Mouse (Mus musculus) frontal cortex, postnatal 14 days (tissue): Measurements from ENCODE around the gene Tmem82.

Source experiments
- DNase-seq, 2 experiments: peaks; one replicate each; pipeline ENCODE4 v3.0.0; 2022; ENCODE audit warnings: low spot score in 2 of 2

Gene Tmem82

GRCm38 (mm10) chr4:141641353-141641771 lies 22.9 kb upstream of the Tmem82 start:
- no peak for DNase-seq

- DNase-seq = no peak
Measured at GRCm38 (mm10) chr4:141639474-141639873, 21.0 kb upstream of the Tmem82 start.

- no peak for DNase-seq
Measured at GRCm38 (mm10) chr4:141636693-141637092, 18.3 kb upstream of the Tmem82 start.

- no peak for DNase-seq
Measured at GRCm38 (mm10) chr4:141635991-141636390, 17.6 kb upstream of the Tmem82 start.

GRCm38 (mm10) chr4:141632111-141632873 lies 13.9 kb upstream of the Tmem82 start:
- DNase-seq = no peak

DNA sequence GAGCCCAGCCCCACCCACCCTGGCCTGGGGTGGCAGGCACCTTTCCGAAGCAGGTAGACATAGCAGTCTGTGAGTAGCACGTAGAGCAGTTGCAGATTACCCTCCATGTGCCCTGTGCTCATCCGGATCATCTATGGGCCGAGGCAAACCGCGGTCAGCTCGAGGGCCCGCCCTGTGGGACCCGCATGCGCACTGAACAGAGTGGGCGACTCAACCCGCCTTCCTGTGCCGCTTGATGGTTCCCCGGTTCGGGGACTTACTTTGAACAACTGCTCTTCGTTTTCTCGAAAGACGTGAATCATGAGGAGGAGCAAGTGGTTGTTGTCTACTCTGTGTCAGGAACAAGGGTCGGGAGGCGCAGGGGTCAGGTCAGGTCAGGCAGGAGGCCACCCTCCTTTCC lies 12.8 kb upstream of the Tmem82 start:
- DNase-seq = no peak

GRCm38 (mm10) chr4:141630021-141630420 lies 11.6 kb upstream of the Tmem82 start:
- DNase-seq = no peak

GRCm38 (mm10) chr4:141628661-141629060 lies 10.2 kb upstream of the Tmem82 start:
- no peak for DNase-seq

- DNase-seq = no peak
Measured at GRCm38 (mm10) chr4:141627502-141627901, 9.1 kb upstream of the Tmem82 start.

GRCm38 (mm10) chr4:141625774-141626550 lies 7.5 kb upstream of the Tmem82 start:
- no peak for DNase-seq

- no peak for DNase-seq
Measured at GRCm38 (mm10) chr4:141624983-141625773, 6.7 kb upstream of the Tmem82 start.

- DNase-seq = no peak
Measured at GRCm38 (mm10) chr4:141624134-141624533, 5.7 kb upstream of the Tmem82 start.

DNA sequence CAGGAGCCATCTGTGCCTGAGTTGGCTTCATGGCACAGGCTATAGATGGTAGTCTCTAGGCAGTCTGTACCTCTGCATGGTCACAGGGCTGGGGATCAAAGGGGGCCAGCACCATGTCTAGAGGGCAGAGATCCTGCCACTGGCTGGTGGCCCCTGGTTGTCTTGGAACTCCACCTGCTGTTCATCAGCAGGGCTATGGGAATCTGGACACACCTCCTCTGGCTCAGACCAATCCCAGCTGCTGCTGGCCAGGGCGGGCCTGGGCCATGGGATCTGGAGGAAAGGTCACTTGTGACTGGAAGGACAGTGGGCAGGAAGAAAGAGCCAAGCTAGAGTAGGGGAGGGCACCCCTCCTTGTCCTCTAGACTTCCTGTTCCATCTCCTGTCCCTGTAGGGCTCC lies 5.2 kb upstream of the Tmem82 start, which contains the start of gene Slc25a34:
Gene Slc25a34 (minus strand): TSS at position 156 of the 400 bp plus-strand sequence.
- DNase-seq = no peak

GRCm38 (mm10) chr4:141623037-141623436 lies 4.6 kb upstream of the Tmem82 start:
- DNase-seq = no peak

- no peak for DNase-seq
Measured at GRCm38 (mm10) chr4:141622580-141622979, 4.1 kb upstream of the Tmem82 start.

DNA sequence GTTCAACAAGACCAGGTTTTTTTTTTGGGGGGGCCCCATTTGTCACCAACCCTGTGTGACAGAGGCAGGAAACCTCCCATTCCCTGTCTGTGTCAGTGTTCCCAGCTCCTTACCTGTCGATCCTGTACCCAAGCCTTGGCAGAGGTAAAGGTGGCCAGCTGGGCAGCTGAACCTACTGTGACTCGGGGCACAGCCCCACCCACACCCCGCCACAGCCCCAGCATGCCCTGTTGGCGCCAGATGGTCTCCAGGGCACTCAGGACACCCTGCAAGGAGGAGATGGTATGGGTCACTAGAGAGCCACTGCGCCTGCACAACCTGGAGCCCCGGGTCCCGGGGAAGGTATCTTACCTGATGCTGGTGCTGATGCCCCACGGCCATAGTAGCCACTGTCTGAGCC lies 3.7 kb upstream of the Tmem82 start:
- no peak for DNase-seq

GRCm38 (mm10) chr4:141621297-141621696 lies 2.9 kb upstream of the Tmem82 start:
- DNase-seq = no peak

DNA sequence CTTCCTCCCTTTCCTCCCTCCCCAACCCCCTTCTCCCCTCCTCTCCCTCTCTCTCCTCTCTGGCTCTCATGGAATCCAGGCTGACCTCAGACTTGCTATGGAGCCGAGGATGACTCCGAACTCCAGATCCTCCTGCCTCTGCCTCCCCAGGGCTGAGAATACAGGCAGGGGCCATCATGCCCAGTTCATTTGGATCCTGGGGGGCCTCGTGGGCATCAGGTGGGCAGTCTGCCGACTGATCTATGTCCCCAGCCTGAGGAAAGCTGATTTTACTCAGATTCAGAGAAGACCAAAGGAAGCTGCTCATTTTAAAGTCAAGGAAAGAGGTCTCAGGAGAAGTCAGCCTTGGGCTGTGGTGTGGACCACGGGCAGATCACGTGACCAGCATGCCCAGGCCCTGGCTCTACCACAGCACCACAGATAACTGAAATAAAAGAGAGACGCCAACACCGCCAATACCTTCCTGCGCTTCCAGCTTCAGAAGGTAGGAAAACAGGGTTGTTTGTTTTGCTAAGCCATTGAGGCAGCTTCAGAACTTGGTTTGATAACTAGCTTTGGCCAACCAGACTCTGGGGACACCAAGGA lies 958 bp upstream of the Tmem82 start:
- no peak for DNase-seq

DNA sequence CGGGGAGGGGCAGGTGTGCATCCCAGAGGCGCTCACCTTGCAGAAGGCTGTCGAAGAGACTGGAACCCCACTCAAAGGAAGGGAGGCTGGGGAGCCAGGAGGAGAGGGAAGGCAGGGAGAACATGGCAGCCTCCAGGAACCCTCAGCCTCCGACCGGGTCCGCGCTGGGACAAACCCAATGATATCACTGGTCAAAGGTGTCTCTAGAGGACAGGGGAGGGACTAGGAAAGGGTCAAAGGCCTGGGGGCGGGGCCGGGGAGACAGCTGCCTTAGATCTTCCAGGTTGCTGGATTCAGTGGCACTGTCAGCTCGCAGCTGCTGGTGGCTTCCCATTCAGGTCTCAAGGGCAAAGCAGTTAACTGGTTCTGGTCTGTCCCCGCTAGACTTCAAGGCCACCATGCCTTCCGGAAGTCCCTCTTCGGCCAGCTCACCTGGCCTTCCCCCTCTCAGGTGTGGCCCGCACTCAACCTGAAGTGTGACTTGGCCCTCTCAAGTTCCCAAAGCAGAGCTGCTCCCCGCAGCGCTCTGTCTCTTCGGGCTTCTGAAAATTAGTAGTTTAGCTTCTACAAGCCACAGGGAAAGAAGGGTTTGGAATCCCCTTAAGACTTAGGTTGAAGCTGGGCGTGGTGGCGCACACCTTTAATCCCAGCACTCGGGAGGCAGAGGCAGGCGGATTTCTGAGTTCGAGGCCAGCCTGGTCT lies 419 bp downstream of the Tmem82 start:
- no peak for DNase-seq

DNA sequence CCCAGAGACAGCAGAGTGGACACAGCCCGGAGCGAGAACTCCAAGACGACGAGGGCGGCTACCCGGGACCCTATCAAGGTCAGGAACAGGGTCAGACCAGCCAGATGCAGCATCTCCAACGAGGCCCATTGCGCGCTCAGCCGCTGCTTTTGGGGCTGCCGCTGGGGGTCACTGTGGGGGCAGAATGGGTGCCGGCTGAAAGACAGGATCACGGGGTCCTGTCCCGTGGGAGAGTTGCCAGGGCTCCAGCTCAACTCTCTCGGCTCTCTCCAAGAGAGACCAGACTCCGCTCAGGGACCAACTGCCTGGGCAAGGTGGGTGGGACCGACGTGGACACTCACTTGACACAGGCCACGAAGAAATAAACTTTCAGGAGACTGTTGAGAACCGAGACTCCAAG lies 1.1 kb downstream of the Tmem82 start:
- DNase-seq = peak; percentile 44 to 54

GRCm38 (mm10) chr4:141616811-141617210 lies 1.6 kb downstream of the Tmem82 start:
- DNase-seq = no peak
